Mouse (Mus musculus) gastrocnemius, adult 2 months (tissue): ENCODE measurements at regions not wholly inside any gene's neighbourhood (a gene's known extent, or its start where the extent isn't known, plus 50 kb on each side); places are given as distances from the start of the nearest gene placed in this dataset.

Experiments used
- DNase-seq: peaks from one replicate; pipeline ENCODE4 v3.0.0; 2022
- H3K27ac ChIP-seq: fragments of 200-600 bp; 2 replicates; pipeline ENCODE4 v1.8.1; 2022; ENCODE audit warnings: mild to moderate bottlenecking
- H3K4me3 ChIP-seq: fragments of 200-600 bp; 2 replicates; pipeline ENCODE4 v1.8.1; 2022; ENCODE audit warnings: mild to moderate bottlenecking, moderate library complexity
- CTCF ChIP-seq: fragments of 200-600 bp; IDR thresholded peaks from 2 replicates; pipeline ENCODE4 v1.8.1; 2022; ENCODE audit warnings: antibody characterized with exemption, mild to moderate bottlenecking, moderate library complexity
- intact Hi-C: fragments of 180-260 bp; cut with DNase I; formaldehyde crosslinking; loops from one replicate; pipeline ENCODE4 v1.15.1; 2025

- no peak for DNase-seq
- TF ChIP-seq CTCF, result no peak
- intact Hi-C loops, result no loop called here
- no peak overlapping the region for H3K27ac ChIP-seq
- H3K4me3 ChIP-seq, result no peak overlapping the region
Measured at GRCm38 (mm10) chr4:21616116-21616515, 69.6 kb downstream of the Prdm13 start.

DNA sequence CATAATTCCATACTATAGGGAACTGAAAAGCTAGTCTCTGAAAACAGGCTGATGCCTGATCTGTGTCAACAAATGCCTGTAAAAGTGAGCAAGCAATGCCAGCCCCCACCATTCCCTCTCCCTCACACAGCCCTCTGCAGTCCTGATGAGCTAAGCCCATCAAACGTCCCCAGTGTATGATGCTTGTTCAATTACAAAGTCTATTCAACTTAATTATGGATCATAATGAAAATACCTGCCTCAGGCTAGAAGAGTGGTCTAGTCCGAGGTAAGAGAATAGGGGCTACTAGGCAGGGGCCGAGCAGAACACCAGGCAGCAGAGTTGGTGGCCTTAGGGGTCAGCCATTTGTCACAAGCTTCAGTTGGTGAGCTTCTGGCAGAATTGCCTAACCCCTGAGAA is 71.3 kb downstream of the Prdm13 start:
- TF ChIP-seq CTCF, result no peak
- DNase-seq, result no peak
- intact Hi-C loops, result no loop called here
- no peak overlapping the region for H3K4me3 ChIP-seq
- no peak overlapping the region for H3K27ac ChIP-seq

GRCm38 (mm10) chr4:21611531-21612282 is 74.1 kb downstream of the Prdm13 start:
- DNase-seq, result no peak
- TF ChIP-seq CTCF, result no peak
- intact Hi-C loops, result no loop called here
- Histone ChIP-seq H3K4me3 (no peak overlapping the region), H3K27ac (no peak overlapping the region)

DNA sequence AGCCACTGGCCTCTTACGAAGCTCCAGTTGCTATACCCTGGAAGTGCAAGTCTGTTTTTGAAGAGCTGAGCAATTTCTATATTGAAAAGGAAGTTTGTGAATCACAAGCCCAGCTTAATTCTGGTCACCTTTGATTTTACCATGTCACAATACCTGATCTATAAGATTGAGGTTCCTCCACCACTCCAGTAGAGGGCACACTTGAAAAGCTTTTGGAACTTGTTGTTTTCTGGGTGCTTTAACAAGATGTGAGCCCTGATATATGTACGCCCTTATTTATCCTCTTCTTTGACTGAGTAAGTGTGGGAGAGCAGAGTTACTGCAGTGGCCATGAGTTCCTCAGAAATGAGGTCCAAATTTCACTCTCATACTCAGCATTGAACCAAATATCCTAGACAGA is 87.7 kb downstream of the Prdm13 start:
- DNase-seq, result no peak
- intact Hi-C loops, result no loop called here
- TF ChIP-seq CTCF, result peak; percentile 6; the same call in 1 of the 2 replicates
- Histone ChIP-seq H3K4me3 (no peak overlapping the region), H3K27ac (no peak overlapping the region)

- Histone ChIP-seq H3K27ac (no peak overlapping the region), H3K4me3 (no peak overlapping the region)
- intact Hi-C loops, result no loop called here
- no peak for TF ChIP-seq CTCF
- no peak for DNase-seq
Measured at GRCm38 (mm10) chr4:21547771-21548170, 138.0 kb downstream of the Prdm13 start.

DNA sequence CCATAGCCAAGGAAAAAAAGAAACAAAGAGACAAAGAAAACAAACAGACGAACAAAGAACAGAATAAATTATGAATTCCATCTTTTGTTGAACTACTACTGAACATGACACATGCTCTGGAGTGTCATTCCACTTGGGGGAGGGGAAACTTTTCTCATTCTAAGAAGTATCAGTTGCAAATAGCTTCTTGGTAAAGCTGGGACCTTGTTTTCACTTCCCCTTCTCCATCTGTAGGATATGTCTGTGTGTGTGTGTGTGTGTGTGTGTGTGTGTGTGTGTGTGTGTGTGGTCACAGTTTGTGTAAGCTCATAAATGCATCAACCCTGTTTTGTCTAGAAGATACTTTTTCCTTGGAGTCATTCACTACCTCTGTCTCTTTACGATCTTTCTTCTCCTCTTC is 146.2 kb downstream of the Prdm13 start:
- TF ChIP-seq CTCF, result no peak
- intact Hi-C loops, result loop anchor here (5.0 kb wide), 1 partner anchor 273 kb away; no protein-coding TSS in a partner anchor
- no peak for DNase-seq
- Histone ChIP-seq H3K27ac (no peak overlapping the region), H3K4me3 (no peak overlapping the region)

- DNase-seq, result no peak
- TF ChIP-seq CTCF, result peak; percentile 45; the same call in 1 of the 2 replicates
- Histone ChIP-seq H3K4me3 (no peak overlapping the region), H3K27ac (no peak overlapping the region)
- intact Hi-C loops, result loop anchor here (5.0 kb wide), 1 partner anchor 276 kb away; no protein-coding TSS in a partner anchor
Measured at GRCm38 (mm10) chr4:21535973-21536372, 149.8 kb downstream of the Prdm13 start.

GRCm38 (mm10) chr4:21532186-21532585 is 153.6 kb downstream of the Prdm13 start:
- intact Hi-C loops, result no loop called here
- Histone ChIP-seq H3K27ac (no peak overlapping the region), H3K4me3 (no peak overlapping the region)
- TF ChIP-seq CTCF, result no peak
- no peak for DNase-seq
